Mouse (Mus musculus): Measurements from ENCODE around the gene Mmp20.

DNA sequence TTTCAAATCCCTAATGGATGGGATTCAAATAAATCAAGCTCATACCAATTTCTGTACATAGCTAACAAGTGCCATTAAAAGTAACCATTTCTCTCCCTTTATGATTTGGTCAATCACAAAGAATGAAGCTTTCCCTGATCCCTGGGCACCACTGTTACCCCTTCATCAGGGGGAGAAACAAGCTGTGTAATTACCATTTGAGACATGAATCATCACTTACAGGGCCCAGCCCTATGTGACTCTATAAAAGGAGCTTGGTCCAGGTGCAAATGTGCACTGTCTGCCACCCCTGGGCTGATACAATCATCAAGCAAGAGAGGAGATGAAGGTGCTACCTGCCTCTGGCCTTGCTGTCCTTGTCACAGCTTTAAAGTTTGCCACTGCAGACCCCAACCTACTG is at the start of gene Mmp20:
- TF ChIP-seq CTCF (IDR thresholded peaks at IDR 0.05; ENCODE audit: borderline replicate concordance, extremely low read depth, insufficient read depth, insufficient read length) (no peak), POLR2A (IDR thresholded peaks at IDR 0.05; ENCODE audit: borderline replicate concordance, extremely low read depth, insufficient read depth, insufficient read length, poor library complexity, severe bottlenecking) (no peak)
